ENCODE assay signal across 22 mouse cellular contexts in the genomic region with DNA sequence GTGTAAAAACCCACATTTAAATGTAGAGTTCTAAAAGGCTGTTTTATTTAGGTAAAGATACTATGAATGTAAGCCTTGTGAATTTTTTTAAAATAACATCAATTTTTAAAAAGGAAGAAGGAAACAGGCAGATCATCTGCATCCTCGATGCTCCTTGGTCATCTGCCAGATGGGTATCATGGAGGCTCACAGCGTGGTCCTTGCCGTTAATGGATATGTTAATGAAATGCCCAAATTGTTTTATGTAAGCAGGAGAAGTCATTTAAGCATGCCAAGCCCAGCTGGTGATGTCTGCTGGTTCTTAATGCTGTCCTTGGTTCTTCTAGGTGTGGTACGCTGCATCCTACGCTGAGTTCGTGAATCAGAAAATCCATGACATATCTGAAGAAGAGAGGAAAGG. TPM values are rescaled to one million over a fixed set of nuclear protein-coding genes. Genes with fewer than 3 reads are reported as not detected.
DNase-seq lines count a peak whose midpoint lies in the region; ATAC-seq and TF ChIP-seq lines count a peak whose summit lies in the region.
"Had no signal": no experiment of that assay in that cellular context is flagged by ENCODE, and none has a peak within 500 bp of the region (broad histone marks: within the 10 kb centered on the region; RNA-seq: fewer than 3 reads in every experiment).

No protein-coding gene starts in this region.

- H3K4me1 ChIP-seq in hindbrain, embryonic 16.5 days (ENCODE audit: control insufficient read depth, insufficient read depth, low read depth, low read length), result no peaks in the 10 kb centered on the region
- no peaks in the 10 kb centered on the region for H3K4me1 ChIP-seq in hindbrain, embryonic 12.5 days
- no peaks in the 10 kb centered on the region for H3K4me1 ChIP-seq in midbrain, postnatal 0 days (ENCODE audit: insufficient read depth, low read length)
- H3K4me1 ChIP-seq in midbrain, embryonic 11.5 days (ENCODE audit: control insufficient read depth, insufficient read depth, low read length), result no peaks in the 10 kb centered on the region
- H3K4me1 ChIP-seq: embryonic facial prominence, embryonic 10.5 days; embryonic facial prominence, embryonic 13.5 days; forebrain, embryonic 12.5 days; heart, embryonic 10.5 days had no signal

- H3K4me3 ChIP-seq in hindbrain, embryonic 16.5 days (ENCODE audit: low read length), result no peak overlapping the region
- H3K4me3 ChIP-seq in hindbrain, embryonic 12.5 days, result no peak overlapping the region
- H3K4me3 ChIP-seq in midbrain, postnatal 0 days (ENCODE audit: low read depth, low read length), result no peak overlapping the region
- H3K4me3 ChIP-seq in midbrain, embryonic 11.5 days (ENCODE audit: low read depth, low read length), result no peak overlapping the region
- H3K4me3 ChIP-seq: embryonic facial prominence, embryonic 10.5 days; embryonic facial prominence, embryonic 13.5 days; erythroblast, embryonic 14.5 days; forebrain, embryonic 12.5 days; forebrain, embryonic 15.5 days; heart, adult 2 months; heart, embryonic 10.5 days had no signal

- no peak overlapping the region for H3K4me2 ChIP-seq in hindbrain, embryonic 16.5 days (ENCODE audit: low read length)
- no peak overlapping the region for H3K4me2 ChIP-seq in hindbrain, embryonic 12.5 days (replicated peaks)
- no peak overlapping the region for H3K4me2 ChIP-seq in midbrain, postnatal 0 days (ENCODE audit: low read depth, low read length, poor library complexity, severe bottlenecking)
- no peak overlapping the region for H3K4me2 ChIP-seq in midbrain, embryonic 11.5 days
- H3K4me2 ChIP-seq: embryonic facial prominence, embryonic 13.5 days; forebrain, embryonic 12.5 days; forebrain, embryonic 15.5 days had no signal

- ATAC-seq in hindbrain, embryonic 16.5 days, result no peak
- no peak for ATAC-seq in hindbrain, embryonic 12.5 days (ENCODE audit: low FRiP score)
- ATAC-seq in midbrain, postnatal 0 days (ENCODE audit: low FRiP score), result no peak
- no peak for ATAC-seq in midbrain, embryonic 11.5 days (ENCODE audit: low FRiP score)
- ATAC-seq: CD4-positive, CD25-positive, alpha-beta regulatory T cell, adult 4 months; forebrain, embryonic 15.5 days; intestine, postnatal 0 days had no signal

- TF ChIP-seq CTCF in midbrain, postnatal 0 days (IDR thresholded peaks at IDR 0.05), result no peak

- peak; percentile 49 to 55 for DNase-seq in cerebellum, postnatal 14 days
- DNase-seq in cerebellum, adult 18-20 months, result no peak
- peak; percentile 70 for DNase-seq in midbrain, postnatal 0 days (ENCODE audit: low spot score)
- DNase-seq in midbrain, embryonic 11.5 days (ENCODE audit: low spot score, missing footprints), result no peak
- DNase-seq: adrenal gland, adult 2 months; adrenal gland, postnatal 14 days; cerebellum, adult 8-10 months; cerebellum, postnatal 36 days; embryo, embryonic 11 days; gastrocnemius, postnatal 25 days; heart, adult 2 months; kidney, adult 2 months had no signal

- H3K27me3 ChIP-seq in hindbrain, embryonic 16.5 days (replicated peaks; ENCODE audit: control insufficient read depth, insufficient read depth, low read length), result no peaks in the 10 kb centered on the region
- H3K27me3 ChIP-seq in hindbrain, embryonic 12.5 days, result no peaks in the 10 kb centered on the region
- H3K27me3 ChIP-seq in midbrain, postnatal 0 days (ENCODE audit: insufficient read depth, low read length), result no peaks in the 10 kb centered on the region
- no peaks in the 10 kb centered on the region for H3K27me3 ChIP-seq in midbrain, embryonic 11.5 days (ENCODE audit: control insufficient read depth, insufficient read depth, low read length)
- H3K27me3 ChIP-seq: embryonic facial prominence, embryonic 13.5 days; forebrain, embryonic 12.5 days; forebrain, embryonic 15.5 days had no signal

- no peak overlapping the region for H3K9ac ChIP-seq in hindbrain, embryonic 16.5 days (ENCODE audit: low read depth, low read length)
- no peak overlapping the region for H3K9ac ChIP-seq in hindbrain, embryonic 12.5 days
- no peak overlapping the region for H3K9ac ChIP-seq in midbrain, postnatal 0 days (replicated peaks; ENCODE audit: low read length, poor library complexity, severe bottlenecking)
- H3K9ac ChIP-seq in midbrain, embryonic 11.5 days (ENCODE audit: low read length), result no peak overlapping the region
- H3K9ac ChIP-seq: embryonic facial prominence, embryonic 13.5 days; forebrain, embryonic 12.5 days; forebrain, embryonic 15.5 days had no signal

- 54% methylated on average over 6 of the region's 6 CpGs for WGBS in hindbrain, embryonic 16.5 days
- 73% methylated on average over 6 of the region's 6 CpGs for WGBS in hindbrain, embryonic 12.5 days
- 75% methylated on average over 6 of the region's 6 CpGs for whole genome bisulfite sequencing in midbrain, postnatal 0 days
- WGBS in midbrain, embryonic 11.5 days, result 94% methylated on average over 6 of the region's 6 CpGs

- no peaks in the 10 kb centered on the region for H3K36me3 ChIP-seq in hindbrain, embryonic 16.5 days (ENCODE audit: control insufficient read depth, insufficient read depth, low read length)
- peaks cover 10% of the 10 kb centered on the region for H3K36me3 ChIP-seq in hindbrain, embryonic 12.5 days
- H3K36me3 ChIP-seq in midbrain, postnatal 0 days (ENCODE audit: insufficient read depth, low read length), result peaks cover 8% of the 10 kb centered on the region; the same call in 1 of the 2 replicates
- no peaks in the 10 kb centered on the region for H3K36me3 ChIP-seq in midbrain, embryonic 11.5 days (ENCODE audit: control insufficient read depth, insufficient read depth, low read length)
- H3K36me3 ChIP-seq: heart, embryonic 10.5 days had no signal

- H3K9me3 ChIP-seq in hindbrain, embryonic 16.5 days (ENCODE audit: control insufficient read depth, low read length), result no peaks in the 10 kb centered on the region
- H3K9me3 ChIP-seq in hindbrain, embryonic 12.5 days (replicated peaks), result no peaks in the 10 kb centered on the region
- H3K9me3 ChIP-seq in midbrain, postnatal 0 days (ENCODE audit: low read length), result no peaks in the 10 kb centered on the region
- no peaks in the 10 kb centered on the region for H3K9me3 ChIP-seq in midbrain, embryonic 11.5 days (ENCODE audit: control insufficient read depth, low read length)
- H3K9me3 ChIP-seq: embryonic facial prominence, embryonic 10.5 days; embryonic facial prominence, embryonic 13.5 days; forebrain, embryonic 12.5 days; forebrain, embryonic 15.5 days; heart, embryonic 10.5 days had no signal

- H3K27ac ChIP-seq in hindbrain, embryonic 16.5 days (ENCODE audit: low read depth, low read length), result peak overlapping the region; percentile 27; the same call in 1 of the 2 replicates
- H3K27ac ChIP-seq in hindbrain, embryonic 12.5 days, result no peak overlapping the region
- H3K27ac ChIP-seq in midbrain, postnatal 0 days (ENCODE audit: low read depth, low read length), result no peak overlapping the region
- H3K27ac ChIP-seq in midbrain, embryonic 11.5 days (ENCODE audit: low read depth, low read length), result no peak overlapping the region
- H3K27ac ChIP-seq: embryonic facial prominence, embryonic 10.5 days; embryonic facial prominence, embryonic 13.5 days; forebrain, embryonic 12.5 days; forebrain, embryonic 15.5 days; heart, adult 2 months; heart, embryonic 10.5 days had no signal

RNA-seq across cellular contexts. Expression of gene Nfrkb, which starts 51.0 kb away (rescaled TPM):
- polyA plus RNA-seq in hindbrain, embryonic 16.5 days (2015; fragmentation: Nextera tagmentation; extraction: Ambion mirVana), result 22.5 and 23.5 TPM in 2 replicates
- 28.2 and 29.1 TPM in 2 replicates for polyA plus RNA-seq in hindbrain, embryonic 12.5 days (2016; fragmentation: Nextera tagmentation; extraction: Ambion mirVana)
- total RNA-seq in midbrain, postnatal 0 days (2014; rRNA removed), result 38.1 and 43.4 TPM in 2 replicates
- 20.8 and 24.0 TPM in 2 replicates for polyA plus RNA-seq in midbrain, postnatal 0 days (2015; fragmentation: Nextera tagmentation; extraction: Ambion mirVana)
- polyA plus RNA-seq in midbrain, embryonic 11.5 days (2014; fragmentation: Nextera tagmentation; extraction: Ambion mirVana), result 19.3 and 19.8 TPM in 2 replicates

RNA-seq across cellular contexts. Expression of gene Prdm10, which starts 54.7 kb away (rescaled TPM):
- 7.0 and 8.2 TPM in 2 replicates for polyA plus RNA-seq in hindbrain, embryonic 16.5 days (2015; fragmentation: Nextera tagmentation; extraction: Ambion mirVana)
- polyA plus RNA-seq in hindbrain, embryonic 12.5 days (2016; fragmentation: Nextera tagmentation; extraction: Ambion mirVana), result 8.7 and 9.1 TPM in 2 replicates
- total RNA-seq in midbrain, postnatal 0 days (2014; rRNA removed), result 14.8 and 17.3 TPM in 2 replicates
- 4.6 and 5.0 TPM in 2 replicates for polyA plus RNA-seq in midbrain, postnatal 0 days (2015; fragmentation: Nextera tagmentation; extraction: Ambion mirVana)
- 6.8 and 7.9 TPM in 2 replicates for polyA plus RNA-seq in midbrain, embryonic 11.5 days (2014; fragmentation: Nextera tagmentation; extraction: Ambion mirVana)

Comparison
In these comparisons a context has a peak if more than half of its experiments do, and no peak if none do; other contexts are left out.
1. DNase-seq: peak in cerebellum, postnatal 14 days (2 of 2) and midbrain, postnatal 0 days (single experiment); none in cerebellum, adult 18-20 months (0 of 2) and midbrain, embryonic 11.5 days (single experiment).